Mouse (Mus musculus) bone marrow macrophage, adult 2 months (primary cell): ENCODE data around the gene Ccdc85b. TPM values are rescaled to one million over a fixed set of nuclear protein-coding genes. Genes with fewer than 3 reads are reported as not detected.

Experiments used
- H3K27ac ChIP-seq: 2 replicates; pipeline ENCODE4 v1.5.1; 2012; ENCODE audit warnings: low read depth, low read length; ENCODE audit not compliant: insufficient read depth
- H3K4me1 ChIP-seq: 2 replicates; pipeline ENCODE4 v1.6.1; 2012; ENCODE audit warnings: low read length; ENCODE audit not compliant: control insufficient read depth, insufficient read depth
- H3K4me3 ChIP-seq: 2 replicates; pipeline ENCODE4 v1.5.1; 2012; ENCODE audit warnings: mild to moderate bottlenecking, low read length, moderate library complexity; ENCODE audit not compliant: insufficient read depth
- CTCF ChIP-seq: IDR thresholded peaks from 2 replicates; pipeline ENCODE4 v1.5.1; 2012; ENCODE audit warnings: low read depth, mild to moderate bottlenecking, low read length, moderate library complexity
- POLR2A ChIP-seq: IDR thresholded peaks from 2 replicates; pipeline ENCODE4 v1.6.1; 2012; ENCODE audit warnings: mild to moderate bottlenecking, low read depth, low read length, borderline replicate concordance
- polyA plus RNA-seq: library from polyadenylated mRNA; stranded (reverse); fragments of >200 nt; gene quantifications from 2 replicates; pipeline ENCODE4 v1.2.4, GENCODE M21; 2012; ENCODE audit not compliant: missing spikeins, insufficient read depth, insufficient read length

Gene Ccdc85b
- polyA plus RNA-seq, 1 experiment = 3.6 TPM

DNA sequence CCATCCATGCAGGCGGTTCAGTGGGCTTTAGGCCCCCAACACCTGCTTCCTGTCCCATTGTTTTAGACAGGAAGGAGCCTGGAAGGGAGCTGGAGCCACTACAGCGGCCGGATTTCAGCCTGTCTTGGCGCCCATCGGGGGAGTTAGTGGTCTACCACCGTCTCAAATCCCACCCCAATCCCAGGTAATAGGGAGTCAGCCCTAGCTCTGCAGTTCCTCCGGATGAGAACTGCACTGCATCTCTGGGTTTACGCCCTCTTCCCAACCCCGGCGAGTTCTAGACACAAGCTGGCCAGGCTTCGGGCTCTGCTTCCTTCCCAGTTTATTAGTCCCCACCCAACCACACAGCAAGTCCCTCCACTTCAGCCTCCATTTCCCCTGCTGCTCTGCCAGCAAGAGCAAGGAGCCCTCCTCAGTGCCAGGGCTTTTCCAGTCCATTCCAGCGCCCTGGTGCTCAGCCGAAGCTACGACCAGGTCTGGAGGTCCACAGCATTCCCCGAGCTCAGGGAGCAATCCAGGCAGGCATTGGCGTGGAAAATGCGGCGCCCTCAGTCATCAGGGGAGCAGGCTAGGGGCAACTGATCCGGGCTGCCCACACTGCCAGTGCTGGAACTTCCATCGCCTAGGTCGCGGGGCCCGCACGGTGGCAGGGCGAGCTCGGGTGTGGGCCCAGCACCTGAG, 1.3 kb downstream of the Ccdc85b start:
- TF ChIP-seq CTCF (no peak), POLR2A (no peak)
- H3K27ac ChIP-seq = no peak overlapping the region
- peak overlapping the region; percentile 95 for H3K4me3 ChIP-seq
- peaks cover 10% of the 10 kb centered on the region for H3K4me1 ChIP-seq

DNA sequence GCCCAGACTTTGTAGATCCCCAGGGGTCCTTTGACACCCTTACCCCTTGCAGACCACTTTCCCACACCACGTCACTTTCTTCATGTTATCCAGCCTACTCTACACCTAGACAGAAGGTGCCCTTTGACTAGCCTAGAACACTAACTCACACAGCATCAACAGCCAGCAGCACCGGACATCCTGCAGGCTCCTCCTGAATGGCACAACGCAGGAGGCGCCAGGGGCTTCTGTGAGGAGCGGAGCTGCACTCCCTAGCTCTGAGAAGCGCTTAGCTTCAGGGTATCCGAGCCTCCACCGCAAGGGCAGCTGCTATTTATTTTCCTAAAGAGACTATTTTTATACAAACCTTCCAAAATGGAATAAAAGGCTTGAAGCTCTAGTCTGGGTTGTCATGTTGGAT, 2.1 kb downstream of the Ccdc85b start:
- Histone ChIP-seq H3K4me1 (peaks cover 8% of the 10 kb centered on the region), H3K4me3 (no peak overlapping the region), H3K27ac (no peak overlapping the region)
- TF ChIP-seq POLR2A = no peak

DNA sequence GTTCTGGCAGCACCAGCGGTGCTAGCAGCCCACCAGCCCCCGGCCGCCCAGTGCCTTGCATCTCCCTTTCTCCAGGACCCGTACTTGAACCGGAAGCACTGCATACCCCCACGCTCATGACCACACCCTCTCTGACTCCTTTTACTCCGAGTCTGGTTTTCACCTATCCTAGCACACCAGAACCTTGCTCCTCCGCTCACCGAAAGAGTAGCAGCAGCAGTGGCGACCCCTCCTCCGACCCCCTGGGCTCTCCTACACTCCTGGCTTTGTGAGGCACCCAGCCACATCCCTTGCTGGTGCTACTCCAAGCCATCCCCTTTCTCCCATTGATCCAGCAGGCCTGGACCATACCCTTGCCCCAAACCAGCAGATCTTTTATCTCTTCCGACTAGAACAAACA, 2.7 kb downstream of the Ccdc85b start:
- Histone ChIP-seq H3K4me3 (no peak overlapping the region), H3K4me1 (peaks cover 8% of the 10 kb centered on the region), H3K27ac (no peak overlapping the region)
- TF ChIP-seq CTCF (no peak), POLR2A (no peak)

DNA sequence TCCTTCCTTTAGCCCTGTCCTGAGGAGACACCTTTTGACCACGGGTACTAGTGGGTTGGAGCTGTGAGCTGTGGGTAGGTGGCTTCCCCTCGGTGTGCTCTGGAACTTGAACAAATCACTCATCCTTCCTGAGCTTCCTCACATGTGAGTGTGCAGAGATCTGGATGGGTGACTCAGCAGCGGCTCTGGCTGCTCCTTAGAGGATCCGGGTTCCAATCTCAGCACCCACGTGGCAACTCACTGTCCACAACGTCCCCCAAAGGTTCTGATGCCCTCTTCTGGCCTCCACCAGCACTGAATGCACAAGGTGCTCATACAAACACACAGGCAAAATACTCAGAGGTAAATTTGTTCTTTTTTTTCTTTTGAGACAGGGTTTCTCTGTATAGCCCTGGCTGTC, 5.9 kb downstream of the Ccdc85b start:
- Histone ChIP-seq H3K4me3 (no peak overlapping the region), H3K27ac (no peak overlapping the region), H3K4me1 (peaks cover 9% of the 10 kb centered on the region)
- TF ChIP-seq CTCF (no peak), POLR2A (no peak)

DNA sequence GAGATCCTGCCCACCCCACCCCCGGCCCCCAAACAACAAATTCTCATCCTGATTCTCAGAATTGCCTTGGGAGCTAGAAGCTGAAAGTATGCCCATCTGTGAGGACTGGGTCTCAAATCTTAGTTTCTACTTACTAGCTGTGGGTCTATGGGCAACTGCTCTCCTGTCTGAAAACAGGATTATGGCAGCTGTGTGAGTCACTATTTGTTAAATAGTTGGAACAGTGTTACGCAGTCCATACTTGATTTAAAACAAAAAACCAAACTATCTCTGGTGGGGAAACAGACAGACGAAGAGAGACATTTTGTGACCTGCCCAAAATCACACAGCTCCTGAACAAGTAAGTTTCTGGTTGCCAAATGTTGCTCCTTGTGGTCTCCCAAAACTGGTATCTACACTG, 8.0 kb downstream of the Ccdc85b start:
- no peak overlapping the region for H3K27ac ChIP-seq
- H3K4me3 ChIP-seq = no peak overlapping the region
- no peak for TF ChIP-seq CTCF
- no peak for TF ChIP-seq POLR2A
- peaks cover 5% of the 10 kb centered on the region for H3K4me1 ChIP-seq

DNA sequence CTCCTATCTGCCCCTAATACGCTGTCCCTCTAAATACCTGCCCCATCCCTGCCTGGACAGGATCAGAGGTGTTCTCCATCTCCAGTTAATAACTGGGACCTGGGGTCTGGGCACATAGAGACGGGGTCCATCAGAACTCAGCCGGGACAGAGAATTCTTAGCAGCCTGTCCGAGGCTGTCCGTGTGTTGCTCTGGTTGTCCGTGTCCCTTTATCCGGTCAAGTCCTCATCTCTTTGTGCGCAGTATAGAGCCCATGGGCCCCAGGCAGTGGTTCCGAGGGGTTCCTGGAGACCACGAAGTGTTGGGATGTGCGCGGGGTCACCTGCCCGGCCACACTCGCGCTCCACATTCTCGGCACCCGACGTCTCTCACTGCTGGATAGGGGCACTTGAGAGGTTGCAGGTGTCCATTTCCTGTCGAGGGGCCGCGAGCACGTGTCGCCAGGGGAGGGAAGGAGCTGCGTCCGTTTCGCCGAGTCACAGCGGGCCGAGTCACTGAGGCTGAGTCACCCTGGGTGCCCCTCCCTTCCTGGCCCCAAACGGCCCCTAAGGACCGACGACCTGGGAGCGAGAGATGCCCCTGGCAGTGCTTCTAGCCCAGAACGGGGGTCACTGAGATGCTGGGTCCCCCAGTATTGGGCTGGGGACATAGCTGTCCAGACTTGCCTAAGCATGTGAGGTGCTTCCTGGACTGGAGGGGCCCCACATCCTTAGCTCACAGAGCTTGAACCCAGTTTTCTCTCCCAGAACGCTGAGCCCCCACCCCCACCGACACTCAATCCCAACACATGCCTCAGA, 9.1 kb downstream of the Ccdc85b start:
- Histone ChIP-seq H3K4me3 (peak overlapping the region; percentile 73), H3K4me1 (peaks cover 5% of the 10 kb centered on the region), H3K27ac (no peak overlapping the region)
- no peak for TF ChIP-seq POLR2A
- no peak for TF ChIP-seq CTCF

DNA sequence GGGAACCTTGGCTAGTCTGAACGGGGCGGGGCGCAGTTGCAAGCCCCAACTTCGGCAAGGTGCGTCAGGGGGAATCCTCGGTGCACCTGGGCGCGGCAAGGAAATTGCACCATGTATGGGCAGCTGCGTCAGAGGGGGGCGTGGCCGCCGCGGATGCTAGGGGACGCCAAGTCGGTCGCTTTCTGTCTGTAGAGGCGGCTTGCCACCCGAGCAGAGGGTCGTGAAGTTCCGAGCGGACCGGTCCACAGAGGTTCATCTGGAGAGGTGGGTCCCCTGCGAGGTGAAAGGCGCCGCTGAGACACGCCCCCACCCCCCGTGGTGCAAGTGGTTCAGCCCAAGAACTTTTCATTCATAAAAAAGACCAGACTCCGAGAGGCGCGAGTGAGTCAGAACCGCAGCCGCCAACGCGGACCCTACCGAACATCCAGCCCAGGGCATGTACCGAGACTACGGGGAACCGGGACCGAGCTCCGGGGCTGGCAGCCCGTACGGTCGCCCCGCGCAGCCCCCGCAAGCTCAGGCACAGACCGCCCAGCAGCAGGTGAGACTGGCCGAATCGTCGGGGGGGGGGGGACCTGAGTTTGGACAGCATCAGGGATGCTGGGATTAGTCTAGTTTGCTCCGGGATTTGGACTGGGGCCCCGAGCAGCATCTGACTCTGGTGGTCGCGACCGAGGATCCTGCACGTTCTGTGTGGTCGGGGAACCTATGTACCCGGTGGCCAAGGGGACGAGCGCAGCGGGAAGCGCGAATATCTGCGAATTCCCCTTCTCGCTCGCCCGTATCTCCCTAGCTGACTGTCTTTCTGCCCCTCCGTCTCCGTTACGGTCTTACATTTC, 10.0 kb downstream of the Ccdc85b start, which contains the start of gene Fosl1:
Gene Fosl1 (plus strand): TSS at position 33 of the 839 bp plus-strand sequence.
- peaks cover 5% of the 10 kb centered on the region for H3K4me1 ChIP-seq
- no peak within 1 kb of the TSS for H3K27ac ChIP-seq
- TF ChIP-seq POLR2A (no peak), CTCF (no peak)
- H3K4me3 ChIP-seq = peak within 1 kb of the TSS; percentile 73

DNA sequence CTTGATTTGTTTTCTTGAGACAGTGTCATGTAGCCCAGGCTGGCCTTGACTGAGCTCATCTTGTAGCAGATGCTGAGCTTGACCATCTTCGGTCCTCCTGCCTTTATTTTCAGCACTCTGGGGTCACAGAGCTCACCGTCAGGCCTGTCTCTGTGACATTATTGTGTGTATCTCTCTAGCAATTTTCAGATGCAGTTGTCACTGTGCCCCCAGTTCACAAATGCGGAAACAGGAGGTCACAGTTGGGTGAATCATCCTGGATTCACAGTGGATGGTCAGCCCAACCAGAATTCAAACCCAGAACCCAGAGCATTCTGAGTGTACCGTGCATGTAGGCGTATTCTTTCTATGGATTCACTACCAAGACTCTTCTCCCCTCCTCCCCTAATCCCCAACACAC, 11.9 kb downstream of the Ccdc85b start:
- H3K4me3 ChIP-seq = no peak overlapping the region
- H3K27ac ChIP-seq = no peak overlapping the region
- TF ChIP-seq POLR2A = no peak
- no peak for TF ChIP-seq CTCF
- H3K4me1 ChIP-seq = peaks cover 5% of the 10 kb centered on the region

DNA sequence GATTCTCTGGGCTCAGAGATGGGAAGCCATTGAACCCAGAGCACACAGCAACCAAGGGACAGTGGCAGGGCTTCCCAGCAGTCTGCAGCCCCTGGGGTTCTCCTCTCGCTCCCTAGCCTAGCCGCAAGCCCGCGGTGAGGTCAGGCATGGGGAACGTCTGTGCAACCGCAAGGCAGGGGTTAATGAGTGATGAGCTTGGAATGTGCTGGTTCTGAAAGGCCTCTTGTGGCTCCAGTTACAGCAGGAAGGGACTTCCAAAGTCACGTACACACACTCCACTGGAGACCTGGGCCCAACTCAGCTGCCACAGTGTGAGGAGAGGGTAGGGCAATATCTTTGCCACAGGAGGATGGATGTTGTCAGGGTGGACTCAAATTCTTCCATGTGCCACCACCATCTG, 12.7 kb downstream of the Ccdc85b start:
- Histone ChIP-seq H3K27ac (no peak overlapping the region), H3K4me3 (no peak overlapping the region), H3K4me1 (peaks cover 5% of the 10 kb centered on the region)
- TF ChIP-seq POLR2A = no peak
- TF ChIP-seq CTCF = no peak
